Mouse (Mus musculus): ENCODE data around the gene Gm21972. TPM values are rescaled to one million over a fixed set of nuclear protein-coding genes. Genes with fewer than 3 reads are reported as not detected.

Gene Gm21972
- total and polyA plus RNA-seq, 3 experiments, result 0.30 to 9.4 (median 6.9) TPM

Other genes starting within 250 kb of the Gm21972 start
- gene Itm2c, start 239.4 kb upstream of the Gm21972 start, total RNA-seq (2021), result 100 to 1,000 TPM; 549 to 588 TPM
- gene Itm2c, start 239.4 kb upstream of the Gm21972 start, polyA plus RNA-seq (2012; rRNA removed), result 777 and 999 TPM in 2 replicates
- under 1 TPM in 1 of 2 experiments, not detected in 1; 0.24 TPM for gene 4933407L21Rik, start 205.2 kb upstream of the Gm21972 start, total RNA-seq (2021)
- 0.10 TPM in 1 of 2 replicates, not detected in the other for gene 4933407L21Rik, start 205.2 kb upstream of the Gm21972 start, polyA plus RNA-seq (2012; rRNA removed)
- gene Gpr55, start 172.6 kb upstream of the Gm21972 start, total RNA-seq (2021), result 1 to 10 TPM; 4.3 to 4.4 TPM
- gene Gpr55, start 172.6 kb upstream of the Gm21972 start, polyA plus RNA-seq (2012; rRNA removed), result 0.98 and 1.2 TPM in 2 replicates
- gene Spata3, start 116.8 kb upstream of the Gm21972 start, total RNA-seq (2021), result not detected
- gene Spata3, start 116.8 kb upstream of the Gm21972 start, polyA plus RNA-seq (2012; rRNA removed), result not detected in 2 replicates
- gene 2810459M11Rik, start 87.8 kb upstream of the Gm21972 start, total RNA-seq (2021), result under 1 TPM; 0.12 to 0.21 TPM
- gene 2810459M11Rik, start 87.8 kb upstream of the Gm21972 start, polyA plus RNA-seq (2012; rRNA removed), result 0.07 and 0.25 TPM in 2 replicates
- 100 to 1,000 TPM; 123 to 128 TPM for gene Psmd1, start 69.2 kb upstream of the Gm21972 start, total RNA-seq (2021)
- 19.9 and 27.6 TPM in 2 replicates for gene Psmd1, start 69.2 kb upstream of the Gm21972 start, polyA plus RNA-seq (2012; rRNA removed)
- gene Htr2b, start 21.7 kb upstream of the Gm21972 start, total RNA-seq (2021), result under 1 TPM; 0.14 TPM
- 0.25 TPM in 1 of 2 replicates, not detected in the other for gene Htr2b, start 21.7 kb upstream of the Gm21972 start, polyA plus RNA-seq (2012; rRNA removed)
- gene Armc9, start 21.1 kb downstream of the Gm21972 start, total RNA-seq (2021), result 10 to 100 TPM in 1 of 2 experiments, 1 to 10 TPM in 1; 8.1 to 10.9 TPM
- gene Armc9, start 21.1 kb downstream of the Gm21972 start, polyA plus RNA-seq (2012; rRNA removed), result 2.8 and 3.6 TPM in 2 replicates
- under 1 TPM; 0.21 to 0.26 TPM for gene B3gnt7, start 169.2 kb downstream of the Gm21972 start, total RNA-seq (2021)
- 0.36 and 0.40 TPM in 2 replicates for gene B3gnt7, start 169.2 kb downstream of the Gm21972 start, polyA plus RNA-seq (2012; rRNA removed)
- gene Ncl, start 225.8 kb downstream of the Gm21972 start, total RNA-seq (2021), result 100 to 1,000 TPM; 183 to 192 TPM
- gene Ncl, start 225.8 kb downstream of the Gm21972 start, polyA plus RNA-seq (2012; rRNA removed), result 4.8 and 8.9 TPM in 2 replicates

Measured in adrenal gland, adult 2 months (tissue).